Mouse (Mus musculus) thymus, postnatal 4 days (tissue): ENCODE measurements around the gene Akt2.
"Not testable (repeated sequence)": the region's sequence is repeated elsewhere in the genome, so short reads cannot be mapped to it uniquely, and the experiment has no call there.

Experiments
- DNase-seq: peaks from one replicate; pipeline ENCODE4 v3.0.0; 2021

Gene Akt2

DNA sequence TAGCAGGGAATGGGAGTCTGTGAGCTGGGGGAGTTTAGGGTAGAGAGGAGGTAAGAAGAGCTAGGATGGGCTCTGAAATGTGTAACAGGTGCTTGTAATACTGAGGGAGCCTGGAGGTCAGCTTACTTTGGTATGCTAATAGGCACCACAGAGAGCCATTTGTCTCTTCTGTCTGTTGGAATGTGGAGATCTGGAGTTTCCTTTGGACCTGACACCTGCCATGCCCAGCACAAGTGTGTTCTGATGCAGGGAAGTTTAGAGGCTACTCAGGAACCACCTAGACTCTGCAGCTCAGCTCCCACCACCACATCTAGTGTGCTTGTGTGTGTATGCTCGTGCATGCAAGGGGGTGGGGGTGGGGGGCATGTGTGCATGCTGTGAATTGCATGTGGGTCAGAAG lies 30.9 kb downstream of the Akt2 start:
- no peak for DNase-seq

DNA sequence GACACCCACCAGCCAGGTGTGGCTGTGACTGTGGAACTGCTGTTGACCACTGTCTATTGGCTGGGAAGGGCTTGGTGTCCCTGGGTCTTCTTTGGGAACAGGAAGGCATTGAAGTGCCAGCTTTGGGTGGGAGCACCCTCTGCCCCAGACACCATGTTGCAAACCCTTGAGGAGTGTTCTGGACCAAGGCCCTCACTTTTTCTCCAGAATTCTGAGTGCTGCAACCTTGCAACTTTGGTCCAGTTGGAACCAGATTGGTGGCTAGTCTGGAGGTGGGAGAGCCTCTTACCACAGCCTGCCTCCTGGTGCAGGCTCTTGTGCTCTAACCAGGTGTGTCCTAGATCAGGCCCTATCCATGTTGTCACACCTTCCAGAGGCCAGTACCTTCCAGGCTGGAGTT lies 33.6 kb downstream of the Akt2 start:
- no peak for DNase-seq

DNA sequence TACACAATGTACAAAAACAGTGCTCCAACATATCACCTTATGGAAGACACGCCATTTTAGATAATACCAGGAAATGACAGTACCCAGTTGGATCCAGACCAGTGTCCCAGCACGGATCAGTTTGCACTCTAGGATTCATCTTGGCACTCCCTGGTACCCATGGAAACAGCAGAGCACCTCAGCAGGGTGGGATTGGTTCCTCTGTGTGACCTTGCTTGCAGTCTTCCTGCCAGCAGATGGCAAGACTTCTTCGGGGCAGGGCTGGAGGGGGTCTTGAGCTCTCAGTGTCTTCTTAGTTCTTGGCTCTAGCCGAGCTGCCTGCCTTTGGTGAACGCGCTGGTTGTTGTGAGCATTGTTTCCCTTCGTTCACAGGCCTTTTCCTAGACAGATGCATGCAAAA lies 36.4 kb downstream of the Akt2 start:
- DNase-seq, result no peak

- DNase-seq, result no peak
These were observed 36.8 kb downstream of the Akt2 start for GRCm38 (mm10) chr7:27628190-27628589.

DNA sequence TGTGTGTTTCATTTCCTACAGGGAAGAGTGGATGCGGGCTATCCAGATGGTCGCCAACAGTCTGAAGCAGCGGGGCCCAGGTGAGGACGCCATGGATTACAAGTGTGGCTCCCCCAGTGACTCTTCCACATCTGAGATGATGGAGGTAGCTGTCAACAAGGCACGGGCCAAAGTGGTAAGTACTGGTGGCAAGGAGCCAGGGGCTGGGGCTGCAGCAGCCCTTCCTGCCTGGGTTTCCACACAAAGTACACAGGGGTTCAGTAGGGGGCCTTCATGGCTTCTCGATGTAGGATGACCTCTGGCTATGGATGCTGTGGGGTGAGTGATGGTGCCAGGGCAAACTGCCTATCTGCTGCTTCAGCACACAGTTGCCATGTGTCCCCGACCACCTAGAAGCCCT lies 37.5 kb downstream of the Akt2 start:
- DNase-seq, result not testable (repeated sequence)

DNA sequence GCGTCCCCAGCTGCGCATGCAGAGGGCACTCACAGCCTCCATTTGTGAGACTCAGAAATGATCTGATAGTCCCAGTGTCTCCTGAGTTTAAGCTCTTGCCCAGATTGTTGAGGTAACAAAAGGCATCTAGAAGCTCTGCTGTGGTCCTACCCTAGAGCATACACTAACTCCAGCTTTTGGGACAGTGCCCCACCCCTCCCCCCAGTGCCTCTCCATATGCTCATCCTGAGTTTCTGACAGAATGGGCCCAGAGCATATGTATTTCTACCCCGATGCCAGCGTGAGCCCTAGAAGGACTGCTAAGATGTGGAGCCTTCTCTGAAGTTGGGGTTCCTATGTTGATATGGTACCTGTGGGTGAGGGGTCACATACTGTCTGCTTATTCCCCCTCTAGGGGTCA lies 40.1 kb downstream of the Akt2 start:
- DNase-seq, result no peak

- DNase-seq, result no peak
These were observed 41.8 kb downstream of the Akt2 start for GRCm38 (mm10) chr7:27633166-27633565.

DNA sequence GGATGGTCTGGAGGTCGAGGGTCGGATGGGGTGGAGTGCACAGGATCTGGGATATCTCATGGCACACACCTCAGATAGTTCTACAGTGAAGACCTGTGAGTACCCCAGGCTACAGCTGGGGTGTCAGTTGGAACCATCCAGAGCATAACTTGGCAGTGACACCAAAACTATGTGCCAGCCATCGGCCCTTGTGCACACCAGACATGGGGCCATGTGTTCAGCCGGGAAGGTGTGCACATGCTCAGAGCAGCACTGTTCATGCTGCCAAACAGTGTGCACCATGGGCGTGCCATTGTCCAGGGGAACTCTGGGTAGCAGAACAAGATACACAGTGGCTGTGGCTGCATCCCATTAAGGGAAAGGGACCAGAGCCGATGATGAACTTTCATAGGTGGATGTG lies 43.3 kb downstream of the Akt2 start:
- DNase-seq, result no peak

DNA sequence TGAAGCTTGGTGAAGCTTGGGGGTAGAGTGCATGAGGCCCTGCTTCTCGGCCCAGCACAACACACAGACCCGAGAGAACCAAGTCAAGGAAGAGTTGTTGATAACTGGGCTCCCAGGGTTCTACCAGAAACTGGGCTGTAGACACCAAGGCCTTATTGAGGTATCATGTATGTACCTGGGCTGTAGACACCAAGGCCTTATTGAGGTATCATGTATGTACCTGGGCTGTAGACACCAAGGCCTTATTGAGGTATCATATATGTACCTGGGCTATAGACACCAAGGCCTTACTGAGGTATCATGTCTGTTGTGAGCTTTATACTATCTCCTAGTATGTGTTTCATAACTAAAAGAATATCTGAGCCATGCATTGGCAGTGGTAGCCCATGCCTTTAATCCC lies 43.7 kb downstream of the Akt2 start:
- not testable (repeated sequence) for DNase-seq

GRCm38 (mm10) chr7:27644471-27644870 lies 53.1 kb downstream of the Akt2 start:
- DNase-seq, result no peak

GRCm38 (mm10) chr7:27646516-27646915 lies 55.2 kb downstream of the Akt2 start:
- DNase-seq, result no peak

DNA sequence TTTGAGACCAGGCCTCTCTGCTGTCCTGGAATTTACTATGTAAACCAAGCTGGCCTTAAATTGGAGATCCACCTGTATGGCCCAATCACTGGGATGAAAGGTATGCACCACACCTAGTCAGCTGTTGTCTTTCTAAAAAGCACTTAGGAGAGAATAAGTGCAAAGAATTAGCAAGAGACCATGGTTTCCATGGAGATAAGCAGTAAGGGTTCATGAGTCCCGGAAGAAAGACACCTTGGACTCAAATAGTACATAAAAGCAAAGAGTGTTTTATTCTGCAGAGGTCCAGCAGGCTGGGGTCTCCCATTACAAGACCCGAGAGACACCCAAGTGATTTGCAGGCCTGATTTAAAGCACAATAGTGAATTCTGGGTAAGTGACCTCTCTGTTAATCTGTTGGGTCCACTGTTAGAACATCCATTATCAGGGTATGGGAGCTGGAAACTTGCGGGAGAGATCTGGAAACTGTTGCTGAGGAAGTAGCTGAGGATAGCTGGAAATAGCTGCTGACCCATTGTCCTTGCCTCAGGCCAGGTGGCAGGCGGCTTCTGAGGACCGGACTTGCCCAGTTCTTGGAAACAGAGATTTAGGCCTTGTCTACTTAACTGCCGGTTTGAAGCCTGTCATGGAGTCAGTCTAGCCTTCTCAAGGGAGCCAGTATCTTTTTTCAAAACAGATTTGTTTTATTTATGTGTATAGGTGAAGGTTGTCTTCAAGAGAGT lies 56.1 kb downstream of the Akt2 start:
- no peak for DNase-seq

- DNase-seq, result no peak
These were observed 58.4 kb downstream of the Akt2 start for GRCm38 (mm10) chr7:27649723-27650122.

GRCm38 (mm10) chr7:27650949-27651348 lies 59.6 kb downstream of the Akt2 start:
- peak; percentile 85 for DNase-seq

DNA sequence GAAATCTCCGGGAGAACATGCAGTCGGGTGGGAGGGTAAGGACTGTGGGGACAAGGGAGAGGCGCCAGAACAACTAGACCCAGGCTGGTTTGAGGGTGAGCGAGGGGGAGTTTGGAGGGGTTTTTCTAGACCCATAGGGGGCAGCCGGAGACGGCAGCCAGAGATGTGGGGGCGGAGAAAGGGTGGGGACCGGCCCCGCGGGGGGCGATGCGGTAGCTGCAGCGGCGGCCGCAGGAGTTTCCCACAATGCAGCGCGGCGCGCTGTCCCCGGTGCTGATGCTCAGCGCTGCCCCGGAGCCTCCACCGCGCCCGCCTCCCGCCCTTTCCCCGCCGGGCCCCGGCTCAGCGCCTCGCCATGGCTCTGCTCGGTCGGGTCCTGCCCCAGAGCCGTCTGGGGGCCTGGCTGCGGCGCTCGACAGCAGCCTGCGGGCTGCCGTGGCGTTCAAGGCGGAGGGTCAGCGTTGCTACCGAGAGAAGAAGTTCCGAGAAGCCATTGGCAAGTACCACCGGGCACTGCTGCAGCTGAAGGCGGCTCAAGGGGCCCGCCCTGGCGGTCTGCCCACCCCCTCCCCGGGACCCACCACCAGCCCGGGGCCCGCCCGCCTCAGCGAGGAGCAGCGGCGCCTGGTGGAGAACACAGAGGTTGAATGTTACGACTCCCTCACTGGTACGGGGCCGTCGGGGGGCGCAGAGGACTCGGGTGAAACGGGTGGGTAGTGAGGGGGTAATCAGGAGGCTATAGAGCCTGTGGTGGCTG lies 62.5 kb downstream of the Akt2 start, which contains the start of gene Ttc9b:
Gene Ttc9b, plus strand, starts transcription at position 235 of the 757 bp plus-strand sequence.
- peak; percentile 85 for DNase-seq

- DNase-seq, result peak; percentile 62
These were observed 63.4 kb downstream of the Akt2 start for GRCm38 (mm10) chr7:27654607-27655276.

- no peak for DNase-seq
These were observed 64.2 kb downstream of the Akt2 start for GRCm38 (mm10) chr7:27655545-27655944.

DNA sequence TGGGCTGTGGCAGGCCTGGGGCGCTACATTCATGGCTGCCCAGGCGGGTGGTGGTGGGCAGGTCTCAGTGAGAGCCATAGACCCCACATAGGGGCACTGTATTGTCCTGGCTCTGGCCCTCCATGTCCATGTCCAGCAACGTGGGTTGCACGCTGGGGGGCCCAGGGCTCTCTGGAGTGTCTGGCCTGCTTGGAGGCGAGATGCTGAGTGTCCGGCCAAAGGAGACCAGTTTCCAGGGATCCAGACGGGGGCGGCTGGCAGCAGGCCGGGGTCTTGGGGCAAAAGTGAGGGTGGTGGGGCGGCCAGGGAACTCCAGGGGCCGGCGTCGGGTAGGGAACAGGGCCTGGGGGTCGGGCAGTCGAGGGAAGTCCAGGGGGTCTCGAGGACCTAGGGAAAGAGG lies 65.2 kb downstream of the Akt2 start:
- no peak for DNase-seq

- DNase-seq, result no peak
These were observed 66.6 kb downstream of the Akt2 start for GRCm38 (mm10) chr7:27657824-27658395.

DNA sequence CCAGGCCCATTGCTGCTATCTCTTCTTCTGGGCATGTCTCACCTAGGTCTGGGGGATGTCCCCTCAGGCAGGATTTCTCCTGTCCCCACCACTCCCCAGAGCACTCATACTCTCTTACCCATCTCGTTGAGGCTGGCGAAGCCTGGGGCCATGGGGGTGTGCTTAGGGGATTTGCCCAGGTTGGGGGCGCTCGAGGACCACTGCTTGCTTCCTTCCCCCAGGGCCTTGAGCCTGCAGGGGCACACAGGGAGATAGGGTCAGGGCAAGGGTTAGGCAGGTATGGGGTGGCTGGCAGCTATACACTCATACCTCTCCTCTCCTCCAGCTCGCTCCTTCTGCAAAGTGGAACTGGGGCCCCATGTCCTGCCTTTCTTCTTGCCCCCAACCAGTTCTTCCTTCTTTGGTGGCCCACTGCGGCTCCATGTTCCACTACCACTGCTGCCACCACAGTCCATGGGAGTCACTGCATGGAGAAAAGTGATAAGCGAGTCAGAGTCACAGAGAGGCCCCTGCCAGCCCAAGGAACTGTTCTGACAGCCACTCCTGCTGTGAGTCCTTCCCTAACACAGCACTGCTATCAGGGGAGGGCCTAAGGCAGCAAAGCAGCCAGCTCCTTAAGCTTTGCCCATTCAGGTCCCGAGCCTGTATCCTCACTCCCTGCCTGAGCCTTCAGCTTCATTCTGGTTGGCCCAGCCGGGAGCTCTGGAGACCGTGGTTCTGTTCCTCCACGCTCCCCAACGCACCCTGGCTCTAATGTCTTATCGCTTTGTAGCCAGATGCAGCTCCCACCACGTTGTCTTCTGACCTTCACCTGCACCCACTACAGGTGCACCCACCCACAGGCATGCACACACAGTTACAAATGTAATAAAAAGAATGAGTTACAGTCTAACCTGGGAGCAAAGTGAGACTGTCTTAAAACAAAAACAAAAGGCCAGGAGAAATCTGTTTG lies 67.6 kb downstream of the Akt2 start:
- DNase-seq, result no peak

- no peak for DNase-seq
These were observed 70.7 kb downstream of the Akt2 start for GRCm38 (mm10) chr7:27662038-27662437.

DNA sequence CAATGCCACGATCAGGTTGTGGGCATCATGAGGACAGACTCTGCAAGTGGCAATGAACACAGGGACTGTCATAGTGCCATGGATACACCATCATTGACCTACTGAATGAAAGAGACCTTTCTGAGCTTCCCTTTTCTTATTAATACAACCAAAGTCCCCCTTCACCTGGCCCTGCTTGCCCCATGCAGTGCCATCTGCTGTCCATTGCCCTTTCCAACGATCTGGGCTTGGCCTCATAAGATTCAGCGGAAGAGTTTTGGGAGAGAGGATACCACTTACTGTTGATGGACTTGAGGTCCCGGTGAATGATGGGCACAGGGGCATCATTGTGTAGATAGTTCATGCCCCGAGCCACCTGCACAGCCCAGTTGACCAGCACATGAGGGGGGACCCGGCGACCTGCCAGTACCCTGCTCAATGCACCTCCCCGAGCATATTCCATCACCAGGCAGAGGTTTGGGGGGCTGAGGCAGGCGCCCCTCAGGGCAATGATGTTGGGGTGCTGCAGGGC lies 81.8 kb downstream of the Akt2 start:
- no peak for DNase-seq
